Mouse (Mus musculus) inflammation-experienced regulatory T-cells, adult 6 months (primary cell): ENCODE measurements around the gene Aadacl3. TPM values are rescaled to one million over a fixed set of nuclear protein-coding genes. Genes with fewer than 3 reads are reported as not detected.

Source experiments
- ATAC-seq: one replicate; pipeline ENCODE4 v1.8.0; 2017
- polyA plus RNA-seq, 3 experiments: library from polyadenylated mRNA; unstranded; fragments of 100-300 nt; shearing (Covaris generic); gene quantifications; one replicate each; pipeline ENCODE4 v1.2.1; 2017

Gene Aadacl3
- polyA plus RNA-seq, result not detected

DNA sequence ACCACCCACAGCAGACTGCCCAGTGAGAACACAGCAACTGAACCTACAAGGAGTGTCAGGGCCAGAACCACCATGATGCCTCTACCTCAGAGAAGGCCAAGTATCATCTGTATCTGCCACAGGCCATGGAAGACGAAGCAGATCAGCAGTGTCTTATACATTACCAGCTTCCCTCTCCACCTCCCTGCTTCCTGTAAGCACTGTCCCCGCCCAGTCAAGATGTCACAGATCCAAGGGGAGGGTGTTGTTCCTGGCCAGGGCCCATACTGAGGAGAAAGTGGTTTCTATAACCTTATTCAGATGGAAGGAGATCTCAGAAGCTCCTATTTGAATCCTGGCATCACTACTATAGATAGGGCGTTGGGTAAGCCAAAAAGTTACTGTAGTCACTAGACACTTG, at the start of gene Aadacl3:
Gene Aadacl3 (minus strand): TSS at position 101 of the 400 bp plus-strand sequence.
- ATAC-seq, result no peak

DNA sequence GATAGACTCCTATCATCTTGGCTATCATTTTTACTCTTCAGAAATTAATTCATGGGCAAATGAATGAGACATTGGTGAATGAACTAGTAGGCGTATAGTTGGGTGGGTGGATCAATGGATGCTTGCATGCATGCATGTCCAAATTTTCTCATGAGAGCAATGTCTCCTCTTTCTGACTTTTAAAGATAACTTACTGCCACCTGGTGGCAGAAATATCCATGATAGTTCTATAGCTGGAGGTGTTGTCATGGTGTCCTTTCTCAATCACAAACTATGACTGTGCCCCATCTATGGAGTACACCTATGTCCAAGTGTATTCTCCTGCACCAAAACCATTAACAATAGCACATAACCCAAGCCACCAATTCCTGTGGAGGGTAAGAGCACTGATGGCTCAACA, 43.0 kb upstream of the Aadacl3 start:
- ATAC-seq, result no peak

DNA sequence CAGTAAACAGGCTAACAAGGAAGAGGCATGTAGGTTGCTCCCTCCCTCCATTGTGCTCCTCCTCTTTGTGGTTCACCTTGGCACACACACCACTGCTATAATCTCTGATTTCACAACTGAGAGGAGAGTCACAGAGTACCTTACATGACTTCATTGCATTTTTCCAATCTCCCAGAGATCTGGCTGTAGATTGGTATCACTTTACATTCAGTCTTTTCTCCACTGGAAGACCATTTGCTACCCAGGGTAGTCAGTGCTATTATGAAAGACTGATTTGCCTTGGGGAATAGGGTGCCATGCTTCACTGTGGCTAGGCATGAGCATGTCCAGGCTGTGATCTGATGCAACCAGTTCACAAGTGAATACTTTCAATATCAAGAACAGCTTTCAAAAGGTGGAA, 29.8 kb upstream of the Aadacl3 start:
- ATAC-seq, result no peak

GRCm38 (mm10) chr4:144468091-144468490, 4.5 kb upstream of the Aadacl3 start:
- ATAC-seq, result no peak

DNA sequence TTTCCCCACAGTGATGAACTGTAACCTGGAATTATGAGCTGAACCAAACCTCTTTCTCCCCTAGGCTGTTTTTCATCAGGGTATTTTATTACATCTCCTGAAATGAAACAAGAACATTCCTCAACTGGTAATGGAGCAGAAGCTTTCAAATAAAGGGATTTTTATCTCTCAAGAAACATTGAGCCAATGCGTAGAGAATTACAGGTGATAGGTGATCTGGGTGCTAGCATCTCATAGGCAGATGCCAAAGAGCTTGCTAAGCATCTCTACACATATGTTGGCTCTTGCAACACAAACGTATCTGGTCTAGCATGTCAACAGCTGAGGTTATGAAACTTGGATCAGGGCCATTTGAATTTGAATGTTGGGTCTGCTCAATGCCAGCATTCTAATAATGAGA, 1.6 kb upstream of the Aadacl3 start:
- ATAC-seq, result no peak

DNA sequence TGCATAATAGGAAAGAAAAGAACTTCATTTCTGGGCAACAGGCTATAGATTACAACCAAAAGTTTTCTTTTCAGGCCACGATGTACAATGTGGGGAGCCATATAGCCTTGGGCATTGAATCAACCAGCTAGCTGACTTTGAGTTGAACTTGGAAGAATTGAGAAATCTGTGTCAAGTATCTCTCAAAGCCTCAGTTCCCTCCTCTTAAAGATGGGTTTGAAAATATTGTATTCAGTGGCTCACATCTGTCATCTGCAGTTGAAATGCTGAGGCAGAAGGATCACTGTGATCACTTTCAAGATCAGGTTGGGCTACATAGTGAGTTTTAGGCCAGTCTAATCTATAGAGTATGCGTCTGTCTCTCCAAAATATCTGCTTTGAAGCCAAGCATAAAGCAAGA, 10.3 kb downstream of the Aadacl3 start, which contains the start of gene Gm9944:
Gene Gm9944 (minus strand): TSS at position 101 of the 400 bp plus-strand sequence.
- ATAC-seq, result no peak

- ATAC-seq, result no peak
Measured at GRCm38 (mm10) chr4:144448546-144448945, 15.0 kb downstream of the Aadacl3 start.

GRCm38 (mm10) chr4:144441582-144441981, 22.0 kb downstream of the Aadacl3 start:
- ATAC-seq, result no peak

DNA sequence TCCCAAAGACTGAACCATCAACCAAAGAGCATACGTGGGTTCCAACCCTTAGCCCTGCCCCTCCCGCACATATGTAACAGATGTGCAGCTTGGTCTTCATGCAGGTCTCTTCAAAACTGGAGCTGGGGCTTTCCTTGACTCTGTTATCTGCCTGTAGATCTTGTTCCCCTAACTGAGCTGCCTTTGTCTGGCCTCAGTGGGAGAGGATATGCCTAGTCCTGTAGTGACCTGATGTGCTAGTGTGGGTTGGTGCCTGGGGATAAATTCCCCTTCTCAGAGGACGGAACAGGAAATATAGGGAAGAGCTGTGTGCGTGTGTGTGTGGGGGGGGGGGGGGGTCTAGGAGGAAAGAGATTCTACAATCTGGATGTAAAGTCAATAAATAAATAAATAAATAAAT, 22.5 kb downstream of the Aadacl3 start:
- no peak for ATAC-seq

DNA sequence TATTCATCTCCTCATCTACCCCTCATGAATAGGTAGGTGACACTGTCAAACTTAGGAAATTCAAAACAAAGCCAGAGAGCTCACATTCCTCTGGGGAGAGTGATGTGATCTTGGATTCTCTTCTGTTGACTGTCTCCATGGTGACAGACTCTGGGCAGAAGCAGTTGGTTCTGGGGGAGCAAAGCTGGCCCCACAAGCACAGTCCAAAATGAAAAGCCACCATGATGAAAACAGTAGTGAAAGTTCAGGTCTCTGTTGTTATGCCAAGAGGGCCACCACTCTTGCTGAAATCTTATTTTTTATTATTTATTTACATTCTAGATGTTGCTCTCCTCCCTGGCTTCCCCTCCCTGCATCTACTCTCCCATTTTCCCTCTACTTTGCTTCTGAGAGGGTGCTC, 24.9 kb downstream of the Aadacl3 start, which contains the start of gene 1700012P22Rik:
Gene 1700012P22Rik (minus strand): TSS at position 101 of the 400 bp plus-strand sequence.
- ATAC-seq, result no peak

DNA sequence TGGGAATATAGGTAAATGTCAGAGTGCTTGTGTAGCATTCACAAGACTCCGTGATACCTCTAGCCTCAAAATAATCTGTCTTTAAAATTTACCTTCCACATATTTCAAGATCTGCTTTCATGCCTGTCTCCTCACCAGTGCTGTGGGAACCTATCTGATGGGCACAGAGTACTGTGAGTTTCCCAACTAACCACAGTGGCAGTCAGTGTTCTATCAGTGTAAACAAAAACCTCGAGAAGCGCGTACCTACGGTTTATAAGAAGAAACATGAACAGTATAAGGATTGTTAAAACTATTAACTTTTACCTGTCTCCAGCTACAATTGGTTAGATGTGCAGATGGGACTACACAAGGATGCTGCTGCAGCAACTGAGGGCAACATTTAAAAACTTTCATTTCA, 30.3 kb downstream of the Aadacl3 start:
- no peak for ATAC-seq

- ATAC-seq, result no peak
Measured at GRCm38 (mm10) chr4:144430723-144431122, 32.8 kb downstream of the Aadacl3 start.

- ATAC-seq, result no peak
Measured at GRCm38 (mm10) chr4:144428868-144429267, 34.7 kb downstream of the Aadacl3 start.

DNA sequence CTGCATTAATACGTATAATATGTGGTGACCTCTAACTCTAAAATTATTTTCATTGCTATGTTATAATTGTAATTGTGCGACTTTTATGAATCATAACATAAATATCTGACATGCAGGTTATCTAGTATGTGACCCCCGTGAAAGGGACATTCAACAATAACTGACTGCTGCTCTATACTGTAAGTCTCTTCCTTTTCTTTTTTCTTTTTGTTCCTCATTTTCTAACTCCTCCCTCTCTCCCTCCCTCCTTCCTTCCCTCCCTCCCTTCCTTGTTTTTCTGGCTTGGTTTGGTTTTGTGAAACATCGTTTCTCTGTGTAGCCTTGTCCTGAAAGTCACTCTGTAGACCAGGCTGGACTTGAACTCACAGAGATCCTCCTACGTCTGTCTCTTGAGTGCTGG, 39.0 kb downstream of the Aadacl3 start:
- ATAC-seq, result no peak

DNA sequence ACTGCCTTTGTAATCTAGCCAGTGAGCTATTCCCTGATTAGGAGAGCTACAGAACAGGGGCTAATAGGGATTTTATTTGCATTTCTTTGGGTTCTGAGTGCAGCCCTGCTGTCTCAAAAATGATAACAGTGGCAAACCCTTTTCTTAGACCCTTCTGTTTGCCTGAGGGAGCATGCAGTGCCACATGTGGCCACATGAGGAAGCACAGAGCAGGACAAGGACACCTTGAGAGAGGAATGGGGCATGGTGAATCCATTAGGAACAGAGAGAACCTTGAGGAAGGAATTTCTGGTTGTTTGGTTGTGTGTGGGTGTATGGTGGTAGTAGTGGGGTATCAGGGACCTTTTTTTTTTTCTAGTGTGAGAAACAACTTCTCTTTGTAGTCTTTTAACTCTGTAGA, 42.9 kb downstream of the Aadacl3 start:
- ATAC-seq, result no peak

GRCm38 (mm10) chr4:144408290-144408689, 55.3 kb downstream of the Aadacl3 start, which contains the start of gene Pramef12:
TSS of gene Pramef12 (minus strand) at chr4:144408464.
- ATAC-seq, result no peak

GRCm38 (mm10) chr4:144406261-144406660, 57.3 kb downstream of the Aadacl3 start:
- ATAC-seq, result no peak

GRCm38 (mm10) chr4:144404456-144405086, 59.0 kb downstream of the Aadacl3 start:
- ATAC-seq, result no peak

Other genes starting within 250 kb of the Aadacl3 start
- not detected for gene Pramel5, start 183.3 kb downstream of the Aadacl3 start, polyA plus RNA-seq
- not detected for gene Gm13128, start 133.5 kb downstream of the Aadacl3 start, polyA plus RNA-seq
- not detected for gene Gm13119, start 105.8 kb downstream of the Aadacl3 start, polyA plus RNA-seq
- gene Pramef20, start 85.8 kb downstream of the Aadacl3 start, polyA plus RNA-seq, result not detected
- not detected for gene Pramef12, start 55.3 kb downstream of the Aadacl3 start, polyA plus RNA-seq
- not detected for gene 1700012P22Rik, start 25.0 kb downstream of the Aadacl3 start, polyA plus RNA-seq
- not detected for gene Gm9944, start 10.4 kb downstream of the Aadacl3 start, polyA plus RNA-seq
- not detected for gene 9430007A20Rik, start 56.1 kb upstream of the Aadacl3 start, polyA plus RNA-seq
- gene Gm13124, start 101.4 kb upstream of the Aadacl3 start, polyA plus RNA-seq, result not detected
- not detected for gene Aadacl4, start 150.0 kb upstream of the Aadacl3 start, polyA plus RNA-seq
- not detected for gene Gm436, start 222.6 kb upstream of the Aadacl3 start, polyA plus RNA-seq